Mouse (Mus musculus) forebrain, embryonic 12.5 days (tissue): ENCODE data around the gene Olfr1501. TPM values are rescaled to one million over a fixed set of nuclear protein-coding genes. Genes with fewer than 3 reads are reported as not detected.

Source experiments
- polyA plus RNA-seq: library from polyadenylated mRNA; unstranded; fragments of >200 nt; fragmentation: Nextera tagmentation; extraction: Ambion mirVana; gene quantifications from 2 replicates; pipeline ENCODE4 v1.2.1, GENCODE M21; 2016

The Olfr1501 gene
- polyA plus RNA-seq, 1 experiment from 2014 or later = not detected

Other genes starting within 250 kb of the Olfr1501 start
- not detected in 2 replicates for gene Olfr1487, start 233.3 kb downstream of the Olfr1501 start, polyA plus RNA-seq
- not detected in 2 replicates for gene Olfr1489, start 219.1 kb downstream of the Olfr1501 start, polyA plus RNA-seq
- not detected in 2 replicates for gene Olfr1490, start 199.6 kb downstream of the Olfr1501 start, polyA plus RNA-seq
- not detected in 2 replicates for gene Olfr1491, start 153.4 kb downstream of the Olfr1501 start, polyA plus RNA-seq
- not detected in 2 replicates for gene Olfr1493-ps1, start 127.4 kb downstream of the Olfr1501 start, polyA plus RNA-seq
- not detected in 2 replicates for gene Olfr1494, start 111.0 kb downstream of the Olfr1501 start, polyA plus RNA-seq
- not detected in 2 replicates for gene Olfr1495, start 86.1 kb downstream of the Olfr1501 start, polyA plus RNA-seq
- gene Olfr1496, start 72.8 kb downstream of the Olfr1501 start, polyA plus RNA-seq = not detected in 2 replicates
- gene Olfr1497, start 52.5 kb downstream of the Olfr1501 start, polyA plus RNA-seq = not detected in 2 replicates
- gene Olfr1499, start 31.2 kb downstream of the Olfr1501 start, polyA plus RNA-seq = not detected in 2 replicates
- not detected in 2 replicates for gene Olfr1500, start 20.2 kb downstream of the Olfr1501 start, polyA plus RNA-seq
- not detected in 2 replicates for gene Olfr1502, start 11.1 kb upstream of the Olfr1501 start, polyA plus RNA-seq
- gene Olfr1504, start 47.2 kb upstream of the Olfr1501 start, polyA plus RNA-seq = not detected in 2 replicates
- gene Olfr1505, start 62.8 kb upstream of the Olfr1501 start, polyA plus RNA-seq = not detected in 2 replicates